Mouse (Mus musculus) CH12.LX (cell line): ENCODE results near the gene Slc9b1. TPM values are rescaled to one million over a fixed set of nuclear protein-coding genes. Genes with fewer than 3 reads are reported as not detected.
A peak's percentile ranks its signal among the peaks of the same experiment; 100 is the strongest.

Experiments used
- DNase-seq: peaks from one replicate; pipeline ENCODE4 v3.0.0-alpha.2; 2013; ENCODE audit errors: extremely low read depth
- H3K27ac ChIP-seq: 2 replicates; pipeline ENCODE4 v1.5.1; 2012; ENCODE audit warnings: low read depth, mild to moderate bottlenecking, control low read depth, moderate library complexity; ENCODE audit not compliant: insufficient read depth
- H3K27me3 ChIP-seq: replicated peaks from 2 replicates; pipeline ENCODE3; 2012; ENCODE audit warnings: inconsistent platforms
- H3K36me3 ChIP-seq, 2 experiments: replicated peaks in 1 of 2; 2 replicates each; pipeline versions ENCODE3 to v1.6.1; 2012; ENCODE audit warnings: inconsistent platforms in 1 of 2, low read length in 1 of 2, mild to moderate bottlenecking in 1 of 2, mixed read lengths in 1 of 2, moderate library complexity in 1 of 2; ENCODE audit not compliant: control insufficient read depth in 1 of 2, insufficient read depth in 1 of 2
- H3K4me1 ChIP-seq, 2 experiments: 2 replicates each; pipeline ENCODE4 v1.6.1; 2012; ENCODE audit warnings: inconsistent platforms in 1 of 2, moderate library complexity in 1 of 2; ENCODE audit not compliant: insufficient read depth in 2 of 2, control insufficient read depth in 1 of 2
- H3K4me2 ChIP-seq: 2 replicates; pipeline ENCODE4 v1.6.1; 2012; ENCODE audit warnings: low read depth, mild to moderate bottlenecking, control low read depth; ENCODE audit not compliant: poor library complexity, insufficient read depth, severe bottlenecking
- H3K4me3 ChIP-seq, 3 experiments: fragments of 150-350 bp in 1 of 3; sonication (generic) in 1 of 3; replicated peaks in 1 of 3; 2 replicates each; pipeline versions ENCODE3 to v1.5.1; 2011 to 2012; ENCODE audit warnings: low read depth in 2 of 3, low read length in 2 of 3, mild to moderate bottlenecking in 2 of 3, moderate library complexity in 2 of 3, control low read depth in 1 of 3, improper control_type of control experiment in 1 of 3, inconsistent platforms in 1 of 3, mixed read lengths in 1 of 3; ENCODE audit not compliant: poor library complexity in 1 of 3
- H3K79me2 ChIP-seq: replicated peaks from 2 replicates; pipeline ENCODE4 v1.6.1; 2012; ENCODE audit warnings: mild to moderate bottlenecking, moderate library complexity; ENCODE audit not compliant: control insufficient read depth, poor library complexity, insufficient read depth, severe bottlenecking; ENCODE audit errors: extremely low read depth
- H3K9ac ChIP-seq: 2 replicates; pipeline ENCODE4 v1.6.1; 2012; ENCODE audit warnings: low read depth, mild to moderate bottlenecking, control low read depth, moderate library complexity; ENCODE audit not compliant: insufficient read depth
- H3K9me3 ChIP-seq: replicated peaks from 2 replicates; pipeline ENCODE3; 2012; ENCODE audit warnings: low read length, inconsistent platforms, mixed read lengths
- BHLHE40 ChIP-seq: IDR thresholded peaks from 2 replicates; pipeline ENCODE4 v1.6.1; 2011; ENCODE audit warnings: mild to moderate bottlenecking, low read depth, low read length, improper control_type of control experiment
- CTCF ChIP-seq, 2 experiments: IDR thresholded peaks in 1 of 2; conservative IDR thresholded peaks in 1 of 2; 2 replicates each; pipeline ENCODE4 v1.5.1; 2011 to 2012; ENCODE audit warnings: low read depth in 2 of 2, low read length in 2 of 2, improper control_type of control experiment in 1 of 2, inconsistent platforms in 1 of 2, mild to moderate bottlenecking in 1 of 2, moderate library complexity in 1 of 2
- E2F4 ChIP-seq: IDR thresholded peaks from 2 replicates; pipeline ENCODE4 v1.6.1; 2011; ENCODE audit warnings: low read depth, low read length, improper control_type of control experiment; ENCODE audit not compliant: insufficient replicate concordance
- ELF1 ChIP-seq: IDR thresholded peaks from 2 replicates; pipeline ENCODE4 v1.6.1; 2014; ENCODE audit warnings: low read depth, mild to moderate bottlenecking, inconsistent platforms, low read length, improper control_type of control experiment
- EP300 ChIP-seq: IDR thresholded peaks from 2 replicates; pipeline ENCODE4 v1.6.1; 2011; ENCODE audit warnings: low read length, improper control_type of control experiment
- ETS1 ChIP-seq: conservative IDR thresholded peaks from 2 replicates; pipeline ENCODE4 v1.6.1; 2012; ENCODE audit warnings: low read depth, mild to moderate bottlenecking, inconsistent platforms, low read length, improper control_type of control experiment, moderate library complexity
- GABPA ChIP-seq: IDR thresholded peaks from 2 replicates; pipeline ENCODE4 v1.6.1; 2012; ENCODE audit warnings: low read depth, low read length, improper control_type of control experiment, inconsistent platforms; ENCODE audit not compliant: insufficient replicate concordance
- IRF4 ChIP-seq: IDR thresholded peaks from 2 replicates; pipeline ENCODE4 v1.6.1; 2014; ENCODE audit warnings: low read depth, mild to moderate bottlenecking, inconsistent platforms, low read length, improper control_type of control experiment
- JUN ChIP-seq: IDR thresholded peaks from 2 replicates; pipeline ENCODE4 v1.6.1; 2011; ENCODE audit warnings: low read depth, mild to moderate bottlenecking, low read length, improper control_type of control experiment, moderate library complexity; ENCODE audit not compliant: insufficient read depth
- JUND ChIP-seq: conservative IDR thresholded peaks from 2 replicates; pipeline ENCODE4 v1.6.1; 2011; ENCODE audit warnings: low read depth, low read length, improper control_type of control experiment
- KAT2A ChIP-seq: IDR thresholded peaks from 2 replicates; pipeline ENCODE4 v1.6.1; 2012; ENCODE audit warnings: low read length, improper control_type of control experiment, inconsistent platforms; ENCODE audit not compliant: insufficient replicate concordance
- MAFK ChIP-seq: IDR thresholded peaks from 2 replicates; pipeline ENCODE4 v1.6.1; 2011; ENCODE audit warnings: low read length, improper control_type of control experiment; ENCODE audit not compliant: insufficient replicate concordance
- MAX ChIP-seq: IDR thresholded peaks from 2 replicates; pipeline ENCODE4 v1.6.1; 2011; ENCODE audit warnings: low read length, improper control_type of control experiment
- MEF2A ChIP-seq: IDR thresholded peaks from 2 replicates; pipeline ENCODE4 v1.6.1; 2014; ENCODE audit warnings: low read depth, mild to moderate bottlenecking, inconsistent platforms, low read length, improper control_type of control experiment, borderline replicate concordance
- MYC ChIP-seq: IDR thresholded peaks from 2 replicates; pipeline ENCODE4 v1.6.1; 2011; ENCODE audit warnings: low read depth, mild to moderate bottlenecking, improper control_type of control experiment, low read length
- NELFE ChIP-seq: IDR thresholded peaks from 2 replicates; pipeline ENCODE4 v1.6.1; 2011; ENCODE audit warnings: low read depth, low read length, improper control_type of control experiment
- NRF1 ChIP-seq: IDR thresholded peaks from 2 replicates; pipeline ENCODE4 v1.6.1; 2014; ENCODE audit warnings: low read depth, mild to moderate bottlenecking, inconsistent platforms, low read length, improper control_type of control experiment, moderate library complexity
- PAX5 ChIP-seq: IDR thresholded peaks from 2 replicates; pipeline ENCODE4 v1.6.1; 2012; ENCODE audit warnings: low read length, inconsistent platforms, mixed read lengths
- POLR2A ChIP-seq: IDR thresholded peaks from 2 replicates; pipeline ENCODE4 v1.6.1; 2011; ENCODE audit warnings: low read depth, mild to moderate bottlenecking, improper control_type of control experiment, low read length
- RAD21 ChIP-seq: IDR thresholded peaks from 2 replicates; pipeline ENCODE4 v1.6.1; 2011; ENCODE audit warnings: low read depth, mild to moderate bottlenecking, low read length, improper control_type of control experiment, moderate library complexity
- RCOR1 ChIP-seq: conservative IDR thresholded peaks from 2 replicates; pipeline ENCODE4 v1.6.1; 2012; ENCODE audit warnings: low read depth, mild to moderate bottlenecking, inconsistent platforms, low read length, improper control_type of control experiment
- SIN3A ChIP-seq: IDR thresholded peaks from 2 replicates; pipeline ENCODE4 v1.6.1; 2012; ENCODE audit warnings: low read length, improper control_type of control experiment, inconsistent platforms
- SMC3 ChIP-seq: IDR thresholded peaks from 2 replicates; pipeline ENCODE4 v1.6.1; 2011; ENCODE audit warnings: low read depth, low read length, improper control_type of control experiment
- USF2 ChIP-seq: conservative IDR thresholded peaks from 2 replicates; pipeline ENCODE4 v1.6.1; 2011; ENCODE audit warnings: low read depth, low read length, improper control_type of control experiment
- ZKSCAN1 ChIP-seq: IDR thresholded peaks from 2 replicates; pipeline ENCODE4 v1.6.1; 2012; ENCODE audit warnings: low read depth, inconsistent platforms, low read length, improper control_type of control experiment, borderline replicate concordance
- dilution Hi-C: fragments of 300-500 bp; cut with MboI; formaldehyde crosslinking; loops from 2 replicates; pipeline ENCODE4 v1.14.3; 2020; ENCODE audit warnings: low sequenced_read_pairs; ENCODE audit not compliant: extremely low pct_unique_long_range_greater_than_20kb, extremely low pct_ligation_motif_present
- in situ Hi-C: fragments of 300-500 bp; cut with MboI; formaldehyde crosslinking; loops from 3 replicates; pipeline ENCODE4 v1.14.3; 2019; ENCODE audit warnings: low sequenced_read_pairs, low pct_ligation_motif_present, low pct_unique_long_range_greater_than_20kb, mixed read lengths
- polyA plus RNA-seq: library from polyadenylated mRNA; unstranded; fragments of >175 nt; gene quantifications from 2 replicates; pipeline ENCODE4 v1.2.1, GENCODE M21; 2012; ENCODE audit warnings: low read depth; ENCODE audit not compliant: insufficient read length
- total RNA-seq, 2 experiments: library from RNA; depleted of rRNA; stranded (reverse); fragments of 300-350 nt in 1 of 2; fragments of >200 nt in 1 of 2; gene quantifications; 2 replicates each; pipeline ENCODE4 v1.2.3; 2012 to 2014

Slc9b1 gene
- total and polyA plus RNA-seq, 3 experiments = 1.9 to 3.1 (median 2.7) TPM

GRCm38 (mm10) chr3:135404599-135404998, 56.8 kb downstream of the Slc9b1 start:
- Histone ChIP-seq H3K4me3 (no peak overlapping the region), H3K27ac (no peak overlapping the region), H3K36me3 (peaks cover 17 to 46% of the 10 kb centered on the region in 2 experiments), H3K9me3 (peaks cover 3% of the 10 kb centered on the region), H3K79me2 (peaks cover 2% of the 10 kb centered on the region), H3K9ac (no peak overlapping the region), H3K4me2 (no peak overlapping the region), H3K27me3 (no peaks in the 10 kb centered on the region), H3K4me1 (peaks cover 2 to 17% of the 10 kb centered on the region in 2 experiments; a peak in 3 of 4 replicates)
- DNase-seq = no peak
- in situ Hi-C loops (loop anchor here (5.0 kb wide), 3 partner anchors 112 to 323 kb away; no protein-coding TSS in a partner anchor), dilution Hi-C loops (no loop called here)
- no peak for TF ChIP-seq ELF1
- no peak for TF ChIP-seq EP300
- TF ChIP-seq NELFE = no peak
- no peak for TF ChIP-seq POLR2A
- no peak for TF ChIP-seq PAX5
- no peak for TF ChIP-seq JUND
- no peak for TF ChIP-seq NRF1
- no peak for TF ChIP-seq GABPA
- no peak for TF ChIP-seq RCOR1
- TF ChIP-seq JUN = no peak
- no peak for TF ChIP-seq MAFK
- peak; percentile 27 for TF ChIP-seq SMC3
- TF ChIP-seq MEF2A = no peak
- no peak for TF ChIP-seq E2F4
- TF ChIP-seq BHLHE40 = no peak
- no peak for TF ChIP-seq USF2
- no peak for TF ChIP-seq ETS1
- TF ChIP-seq MYC = no peak
- TF ChIP-seq IRF4 = no peak
- no peak for TF ChIP-seq MAX
- TF ChIP-seq RAD21 = peak; percentile 28
- TF ChIP-seq KAT2A = no peak
- no peak for TF ChIP-seq ZKSCAN1
- no peak for TF ChIP-seq SIN3A
- TF ChIP-seq CTCF (conservative IDR thresholded peaks at IDR 0.05 in 1 of 2, IDR thresholded peaks at IDR 0.05 in 1 of 2; ENCODE audit: low read depth in 2 of 2, low read length in 2 of 2) = peak in 1 of 2 experiments; percentile 34; a peak in 2 of 4 replicates
